Mouse (Mus musculus) ovary, postnatal 10 days (tissue): Measurements from ENCODE around the gene Xlr5a.
A peak's percentile ranks its signal among the peaks of the same experiment; 100 is the strongest.
"Not testable (repeated sequence)": the region's sequence is repeated elsewhere in the genome, so short reads cannot be mapped to it uniquely, and the experiment has no call there.

Experiments
- DNase-seq: peaks from one replicate; pipeline ENCODE4 v3.0.0; 2022; ENCODE audit warnings: low spot score

Gene Xlr5a

DNA sequence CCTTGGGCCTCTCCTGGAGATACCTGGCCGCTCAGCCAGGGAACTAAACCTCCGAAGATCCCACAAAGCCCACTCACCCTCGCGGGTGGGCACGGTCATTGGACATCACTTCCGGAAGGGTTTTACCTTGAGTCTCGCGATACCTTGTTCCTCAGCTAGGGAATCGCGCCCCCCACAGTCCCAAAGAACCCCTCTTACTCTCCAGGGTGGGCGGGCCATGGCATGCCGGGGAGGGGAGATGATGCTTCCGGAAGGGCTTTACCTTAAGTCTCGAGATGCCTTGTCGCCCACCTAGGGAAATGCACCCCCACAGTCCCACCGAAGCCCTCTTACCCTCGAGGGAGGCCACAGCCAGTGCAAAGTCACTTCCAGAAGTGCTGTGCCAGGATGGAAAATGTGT is at the start of gene Xlr5a, which contains the start of gene Xlr5c:
TSS of gene Xlr5a (minus strand) at position 101 of the 400 bp plus-strand sequence.
TSS of gene Xlr5c (minus strand) at position 101 of the 400 bp plus-strand sequence.
- not testable (repeated sequence) for DNase-seq

DNA sequence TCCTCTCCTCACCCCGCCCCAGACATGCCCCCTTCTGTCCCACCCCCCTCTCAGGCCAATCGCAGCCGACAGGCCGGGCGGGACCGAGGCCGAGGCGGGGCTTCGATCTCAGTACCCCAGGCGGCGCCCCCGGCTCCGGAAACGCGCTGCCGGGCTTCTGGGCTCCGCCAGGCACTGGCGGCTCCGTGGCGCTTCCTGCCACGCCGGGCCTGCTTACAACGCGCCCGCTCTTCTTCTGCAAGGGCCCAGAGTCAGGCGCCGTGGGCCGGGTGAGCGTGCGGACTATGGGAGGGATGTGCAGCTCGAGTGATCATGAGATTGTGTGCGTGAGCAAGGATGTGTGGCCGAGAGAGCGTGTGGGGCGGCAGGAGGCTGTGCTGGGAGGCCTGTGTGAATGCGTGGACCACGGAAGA is 49.7 kb upstream of the Xlr5a start, which contains the start of gene Zfp275:
TSS of gene Zfp275 (plus strand) at position 139 of the 413 bp plus-strand sequence.
- DNase-seq: peak; percentile 37

- no peak for DNase-seq
These were observed 49.3 kb upstream of the Xlr5a start for GRCm38 (mm10) chrX:73342068-73342467.

DNA sequence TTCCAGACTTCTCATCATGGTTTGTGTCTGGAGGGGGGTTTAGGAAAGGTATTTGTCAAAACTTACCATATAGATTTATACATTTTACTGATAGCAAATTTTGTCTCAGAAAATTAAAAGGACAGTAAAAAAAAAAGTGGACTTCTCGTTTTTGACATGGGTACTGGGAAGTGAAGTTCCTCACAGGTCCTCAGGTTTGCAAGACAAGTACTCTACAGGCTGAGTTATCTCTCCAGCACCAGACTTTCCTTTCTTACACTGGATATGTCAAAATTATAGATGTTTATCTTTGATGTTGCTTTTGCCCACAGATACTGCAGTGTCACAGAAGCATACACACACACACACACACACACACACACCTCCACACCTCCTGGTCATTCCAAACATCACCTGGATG is 48.7 kb upstream of the Xlr5a start:
- no peak for DNase-seq

DNA sequence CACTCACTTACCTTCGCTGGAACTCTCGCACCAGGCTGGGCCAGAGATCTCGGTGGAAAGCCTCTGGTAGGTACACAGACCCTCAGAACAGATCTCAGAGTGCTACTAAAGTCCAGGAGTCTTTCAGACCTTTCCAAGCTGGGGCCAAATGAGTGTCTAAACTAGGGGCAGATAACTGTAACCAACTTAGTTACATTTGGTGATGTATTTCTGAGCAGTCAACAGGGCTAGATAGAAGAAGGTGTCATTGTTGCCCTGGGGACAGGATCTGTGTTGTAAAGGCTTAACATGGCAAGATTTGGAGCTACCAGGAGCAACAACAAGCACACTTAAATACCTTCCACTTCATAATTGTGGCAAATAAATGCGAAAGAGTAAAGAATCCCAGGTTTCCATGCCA is 44.0 kb upstream of the Xlr5a start, which contains the start of gene Gm45015:
TSS of gene Gm45015 (minus strand) at position 101 of the 400 bp plus-strand sequence.
- no peak for DNase-seq

DNA sequence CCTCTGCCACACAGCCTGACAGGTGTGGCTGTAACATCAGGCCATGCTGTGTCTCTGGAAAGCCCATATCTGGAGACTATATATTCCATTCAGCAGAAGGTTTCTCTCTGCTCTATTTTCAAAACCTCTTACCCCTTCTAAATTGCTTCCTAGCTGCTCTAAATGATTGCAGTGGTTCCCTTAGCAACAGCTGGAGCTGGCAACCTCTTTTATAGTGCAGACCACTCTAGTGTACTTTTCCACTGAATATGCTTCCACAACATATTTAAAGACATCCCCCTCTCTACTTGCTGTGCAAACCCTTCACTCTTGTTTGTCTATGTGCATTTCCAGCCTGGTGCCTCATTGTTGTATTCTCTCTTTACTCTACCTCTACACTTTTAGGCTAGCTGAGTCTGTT is 40.8 kb upstream of the Xlr5a start:
- no peak for DNase-seq

DNA sequence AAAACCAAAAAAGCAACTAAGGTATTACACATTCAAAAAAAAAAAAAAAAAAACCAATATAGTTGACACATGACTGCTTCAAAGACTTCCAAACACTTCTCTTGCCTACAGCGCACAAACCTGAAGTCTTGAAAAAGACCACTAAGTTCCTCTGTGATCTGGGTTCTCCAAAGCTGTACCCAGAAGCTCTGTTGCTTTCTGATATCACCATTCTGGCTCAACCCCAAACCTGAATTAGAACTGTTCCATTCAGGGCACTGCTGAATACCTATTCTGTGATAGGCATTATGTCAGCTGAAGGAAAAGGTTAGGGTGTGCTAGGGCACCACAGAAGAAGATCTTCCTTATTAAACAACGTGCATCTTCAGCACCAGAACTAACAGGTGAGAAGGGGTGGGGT is 34.4 kb upstream of the Xlr5a start:
- DNase-seq: no peak

DNA sequence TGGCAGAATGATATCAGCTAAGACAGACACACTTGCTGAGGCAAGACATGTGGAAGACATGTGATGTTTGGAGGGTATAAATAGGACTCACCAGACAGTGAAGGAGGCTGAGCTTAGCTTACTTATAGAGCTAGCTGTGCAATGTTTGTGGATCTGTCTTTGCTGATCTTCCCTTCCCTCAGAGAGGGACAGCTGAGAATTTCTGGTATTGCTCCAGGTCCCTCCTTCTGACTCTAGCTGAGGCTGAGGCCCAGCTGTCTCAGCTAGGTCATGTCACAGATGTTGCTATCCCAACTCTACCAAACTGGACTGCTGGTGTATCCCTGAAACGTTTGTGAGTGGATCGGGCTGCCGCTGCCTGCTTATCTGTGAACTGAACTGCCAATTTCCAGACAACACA is 28.3 kb upstream of the Xlr5a start:
- no peak for DNase-seq

GRCm38 (mm10) chrX:73312522-73312921 is 19.7 kb upstream of the Xlr5a start:
- DNase-seq: no peak

- not testable (repeated sequence) for DNase-seq
These were observed 3.0 kb upstream of the Xlr5a start for GRCm38 (mm10) chrX:73295745-73296144.

DNA sequence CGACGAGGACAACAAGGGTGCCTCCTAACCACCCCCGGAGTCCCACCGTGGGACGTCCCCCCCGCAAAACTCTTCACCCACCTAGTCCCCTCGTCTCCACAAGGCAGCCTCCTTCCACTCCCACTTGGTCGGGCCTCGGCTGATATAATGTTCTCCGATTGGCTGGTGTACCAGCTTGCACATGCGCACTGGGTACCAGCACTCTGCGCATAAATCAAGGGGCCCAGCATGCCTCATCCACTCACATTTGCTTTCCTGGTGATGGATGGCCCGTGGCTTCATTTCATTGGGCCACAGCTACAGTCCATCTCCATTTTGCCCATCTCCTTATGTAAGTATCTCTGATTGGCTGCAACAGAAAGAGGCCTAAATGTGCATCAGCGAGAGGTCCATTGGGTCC is 27.5 kb downstream of the Xlr5a start, which contains the start of gene Xlr3c:
TSS of gene Xlr3c (minus strand) at position 121 of the 400 bp plus-strand sequence.
- not testable (repeated sequence) for DNase-seq

DNA sequence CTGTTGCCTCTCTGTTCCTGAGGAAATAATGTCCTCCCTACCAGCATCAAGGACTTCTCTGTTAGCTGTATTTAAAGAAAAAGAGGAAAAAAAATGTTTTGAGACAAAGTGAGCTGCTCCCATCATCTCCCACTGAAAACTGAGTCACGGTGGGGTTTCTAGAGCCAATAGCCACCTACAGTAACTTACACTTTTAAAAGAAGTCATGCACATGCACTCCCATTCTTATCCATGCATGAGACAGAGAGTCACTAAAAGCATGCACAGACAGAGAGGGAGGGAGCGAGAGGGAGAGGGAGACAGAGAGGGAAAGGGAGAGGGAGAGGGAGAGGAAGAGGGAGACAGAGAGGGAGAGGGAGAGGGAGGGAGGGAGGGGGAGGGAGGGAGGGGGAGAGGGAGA is 30.3 kb downstream of the Xlr5a start:
- not testable (repeated sequence) for DNase-seq

GRCm38 (mm10) chrX:73242821-73243325 is 49.9 kb downstream of the Xlr5a start, which contains the start of gene Xlr4c:
Xlr4c (minus strand) TSS chrX:73243130.
- not testable (repeated sequence) for DNase-seq

DNA sequence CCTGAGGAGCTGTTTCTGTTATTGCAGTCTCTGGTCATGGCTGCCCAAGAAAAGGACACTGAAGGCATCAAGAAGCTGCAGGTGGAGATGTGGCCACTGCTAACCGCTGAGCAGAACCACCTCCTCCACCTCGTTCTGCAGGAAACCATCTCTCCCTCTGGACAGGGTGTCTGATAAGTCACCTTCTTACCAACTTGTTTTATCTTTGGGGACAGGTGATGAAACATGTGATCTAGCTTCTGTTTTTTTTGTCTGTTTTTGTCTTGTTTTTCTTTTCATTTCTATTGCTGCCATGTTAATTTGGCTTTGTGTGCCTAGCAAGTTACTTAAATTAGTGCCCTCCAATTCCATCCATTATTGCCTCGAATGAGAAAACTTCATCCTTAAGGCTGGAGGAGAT is 63.5 kb downstream of the Xlr5a start:
- no peak for DNase-seq

- peak; percentile 24 for DNase-seq
These were observed 64.1 kb downstream of the Xlr5a start for GRCm38 (mm10) chrX:73228606-73229214.

DNA sequence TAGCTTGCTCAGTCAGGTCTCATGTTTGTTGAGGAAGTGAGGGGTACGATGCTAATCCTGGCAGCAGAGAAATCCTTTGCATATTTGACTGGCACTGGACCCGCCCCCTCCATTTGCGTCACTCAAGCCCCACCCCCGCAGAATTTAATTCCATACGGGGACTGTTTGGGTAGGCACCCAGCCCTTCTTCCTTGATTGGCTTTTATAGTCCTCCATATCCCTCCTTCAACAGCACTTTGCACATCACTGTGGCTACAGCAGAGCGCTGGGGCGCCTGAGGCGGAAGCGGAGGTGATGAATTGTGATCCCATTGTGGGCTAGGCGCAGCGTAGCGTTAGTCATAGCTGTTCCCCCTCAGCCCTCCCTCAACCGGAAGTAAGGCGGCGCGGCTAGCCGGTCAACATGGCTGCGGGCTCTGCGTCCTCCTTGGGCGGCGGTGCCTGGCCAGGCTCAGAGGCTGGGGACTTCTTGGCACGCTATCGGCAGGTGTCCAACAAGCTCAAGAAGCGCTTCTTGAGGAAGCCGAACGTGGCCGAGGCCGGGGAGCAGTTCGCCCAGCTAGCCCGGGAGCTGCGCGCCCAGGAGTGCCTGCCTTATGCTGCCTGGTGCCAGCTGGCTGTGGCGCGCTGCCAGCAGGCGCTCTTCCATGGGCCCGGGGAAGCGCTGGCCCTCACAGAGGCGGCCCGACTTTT is 64.7 kb downstream of the Xlr5a start, which contains the start of gene F8a:
TSS of gene F8a (plus strand) at position 378 of the 692 bp plus-strand sequence.
- peak; percentile 52 for DNase-seq

DNA sequence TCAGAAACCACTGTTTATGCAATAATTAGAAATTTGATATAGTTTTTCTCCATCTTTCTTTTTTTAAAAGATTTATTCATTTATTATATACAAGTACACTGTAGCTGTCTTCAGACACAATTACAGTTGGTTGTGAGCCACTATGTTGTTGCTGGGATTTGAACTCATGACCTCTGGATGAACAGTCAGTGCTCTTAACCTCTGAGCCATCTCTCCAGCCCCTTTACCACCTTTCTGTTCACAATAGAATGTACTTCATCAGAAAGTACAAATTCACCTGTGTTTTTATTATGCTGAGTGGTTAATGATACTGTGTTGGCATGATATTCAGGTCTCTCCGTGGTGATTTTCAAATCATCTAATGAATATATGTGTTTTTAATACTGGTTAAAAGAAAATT is 67.4 kb downstream of the Xlr5a start:
- DNase-seq: no peak

DNA sequence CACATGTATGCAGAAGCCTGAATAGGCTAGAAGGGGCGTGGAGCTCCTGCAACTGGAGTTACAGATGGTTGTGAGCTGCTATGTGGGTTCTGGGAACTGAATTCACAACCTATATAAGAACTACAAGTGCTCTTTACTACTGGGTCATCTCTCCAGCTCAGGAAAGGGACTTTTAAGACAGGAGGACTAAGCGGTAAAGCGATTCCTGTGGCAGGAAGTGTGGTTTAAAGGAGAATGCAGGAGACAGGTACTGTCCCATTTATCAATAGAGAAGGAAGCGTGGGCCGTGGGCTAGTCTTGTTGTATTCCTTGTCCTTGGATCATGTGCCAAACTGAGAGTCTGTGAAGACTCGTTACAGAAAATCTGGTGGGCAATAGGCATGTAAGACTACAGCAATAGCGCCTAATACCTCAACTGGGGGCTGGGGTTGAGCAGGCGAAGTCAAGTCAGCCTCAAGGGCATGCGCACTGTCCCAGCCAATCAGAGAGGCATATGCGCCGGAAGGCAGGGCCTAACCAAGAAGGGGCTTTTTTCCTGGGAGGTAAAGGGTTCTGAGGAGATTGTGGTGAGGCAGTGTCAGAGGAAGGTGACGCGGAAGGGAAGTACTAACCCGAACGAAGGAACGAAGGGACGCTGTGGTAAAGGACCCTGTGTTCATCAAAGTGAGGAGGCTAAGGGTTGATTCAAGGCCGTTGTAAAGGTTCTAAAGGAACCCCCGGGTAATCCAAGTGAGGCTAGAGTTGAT is 78.8 kb downstream of the Xlr5a start, which contains the start of gene Xlr4b:
TSS of gene Xlr4b (plus strand) at position 515 of the 746 bp plus-strand sequence.
- not testable (repeated sequence) for DNase-seq

DNA sequence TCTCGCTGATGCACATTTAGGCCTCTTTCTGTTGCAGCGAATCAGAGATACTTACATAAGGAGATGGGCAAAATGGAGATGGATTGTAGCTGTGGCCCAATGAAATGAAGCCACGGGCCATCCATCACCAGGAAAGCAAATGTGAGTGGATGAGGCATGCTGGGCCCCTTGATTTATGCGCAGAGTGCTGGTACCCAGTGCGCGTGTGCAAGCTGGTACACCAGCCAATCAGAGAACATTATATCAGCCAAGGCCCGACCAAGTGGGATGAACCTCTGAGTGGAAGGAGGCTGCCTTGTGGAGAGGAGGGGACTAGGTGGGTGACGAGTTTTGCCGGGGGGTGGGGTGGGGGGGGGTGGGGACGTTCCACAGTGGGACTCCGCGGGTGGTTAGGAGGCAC is 100.8 kb downstream of the Xlr5a start, which contains the start of gene Xlr3b:
TSS of gene Xlr3b (plus strand) at position 274 of the 400 bp plus-strand sequence.
- DNase-seq: not testable (repeated sequence)

GRCm38 (mm10) chrX:73176889-73177288 is 115.9 kb downstream of the Xlr5a start, which contains the start of gene Spin2d:
Spin2d (minus strand) TSS chrX:73176989.
- DNase-seq: not testable (repeated sequence)

DNA sequence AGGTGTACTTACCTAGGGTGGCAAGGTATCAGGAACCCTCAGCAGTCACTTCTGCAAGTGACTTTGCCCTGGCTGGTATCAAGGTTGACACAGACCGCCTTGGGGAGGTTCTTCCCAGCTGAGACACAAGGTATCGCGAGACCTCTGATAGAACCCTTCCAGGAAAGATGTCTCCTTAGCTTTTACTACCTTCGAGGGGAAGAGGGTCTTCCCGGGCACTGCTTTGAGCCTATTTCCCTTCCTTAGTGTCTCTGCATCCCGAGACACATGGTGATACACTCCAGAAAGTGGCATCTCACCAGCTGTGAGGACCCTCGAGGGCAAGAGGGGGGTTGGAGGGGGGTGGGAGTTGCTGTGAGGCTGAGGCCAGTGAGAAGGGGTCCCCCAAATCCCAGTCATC is 143.4 kb downstream of the Xlr5a start, which contains the start of gene DXBay18:
TSS of gene DXBay18 (minus strand) at position 101 of the 400 bp plus-strand sequence.
- not testable (repeated sequence) for DNase-seq

- DNase-seq: not testable (repeated sequence)
These were observed 144.3 kb downstream of the Xlr5a start, which contains the start of gene Xlr5b for GRCm38 (mm10) chrX:73148496-73148895. Xlr5b (plus strand) TSS chrX:73148796.
